Mouse (Mus musculus): ENCODE measurements around the gene Bag3. TPM values are rescaled to one million over a fixed set of nuclear protein-coding genes. Genes with fewer than 3 reads are reported as not detected.
A peak's percentile ranks its signal among the peaks of the same experiment; 100 is the strongest.

Bag3 gene
- polyA plus RNA-seq, 1 experiment: 18.1 TPM

- Histone ChIP-seq H3K36me3 (ENCODE audit: control insufficient read depth, insufficient read depth, low read length) (no peaks in the 10 kb centered on the region), H3K27me3 (ENCODE audit: control insufficient read depth, insufficient read depth, low read length) (no peaks in the 10 kb centered on the region), H3K4me1 (ENCODE audit: control insufficient read depth, insufficient read depth, low read length) (peaks cover 11% of the 10 kb centered on the region), H3K4me3 (ENCODE audit: control insufficient read depth, low read depth, low read length) (peak overlapping the region; percentile 29; the same call in 1 of the 2 replicates), H3K27ac (ENCODE audit: control insufficient read depth, insufficient read depth, low read depth, low read length) (no peak overlapping the region)
- no peak for TF ChIP-seq CTCF (IDR thresholded peaks at IDR 0.05; ENCODE audit: control insufficient read depth, insufficient read depth, insufficient replicate concordance, low read depth, low read length)
- no peak for TF ChIP-seq POLR2A (IDR thresholded peaks at IDR 0.05; ENCODE audit: control insufficient read depth, low read depth, low read length)
Observed at GRCm38 (mm10) chr7:128541771-128542170, 18.4 kb downstream of the Bag3 start.

GRCm38 (mm10) chr7:128542488-128542887 is 19.1 kb downstream of the Bag3 start:
- Histone ChIP-seq H3K27me3 (ENCODE audit: control insufficient read depth, insufficient read depth, low read length) (no peaks in the 10 kb centered on the region), H3K36me3 (ENCODE audit: control insufficient read depth, insufficient read depth, low read length) (no peaks in the 10 kb centered on the region), H3K27ac (ENCODE audit: control insufficient read depth, insufficient read depth, low read depth, low read length) (peak overlapping the region; percentile 47), H3K4me3 (ENCODE audit: control insufficient read depth, low read depth, low read length) (peak overlapping the region; percentile 30; the same call in 1 of the 2 replicates), H3K4me1 (ENCODE audit: control insufficient read depth, insufficient read depth, low read length) (peaks cover 11% of the 10 kb centered on the region)
- TF ChIP-seq CTCF (IDR thresholded peaks at IDR 0.05; ENCODE audit: control insufficient read depth, insufficient read depth, insufficient replicate concordance, low read depth, low read length) (no peak), POLR2A (IDR thresholded peaks at IDR 0.05; ENCODE audit: control insufficient read depth, low read depth, low read length) (no peak)

- Histone ChIP-seq H3K4me1 (ENCODE audit: control insufficient read depth, insufficient read depth, low read length) (peaks cover 11% of the 10 kb centered on the region), H3K27me3 (ENCODE audit: control insufficient read depth, insufficient read depth, low read length) (no peaks in the 10 kb centered on the region), H3K27ac (ENCODE audit: control insufficient read depth, insufficient read depth, low read depth, low read length) (no peak overlapping the region), H3K4me3 (ENCODE audit: control insufficient read depth, low read depth, low read length) (no peak overlapping the region), H3K36me3 (ENCODE audit: control insufficient read depth, insufficient read depth, low read length) (no peaks in the 10 kb centered on the region)
- TF ChIP-seq POLR2A (IDR thresholded peaks at IDR 0.05; ENCODE audit: control insufficient read depth, low read depth, low read length) (no peak), CTCF (IDR thresholded peaks at IDR 0.05; ENCODE audit: control insufficient read depth, insufficient read depth, insufficient replicate concordance, low read depth, low read length) (no peak)
Observed at GRCm38 (mm10) chr7:128543148-128543855, 19.9 kb downstream of the Bag3 start.

- H3K27ac ChIP-seq (ENCODE audit: control insufficient read depth, insufficient read depth, low read depth, low read length): no peak overlapping the region
- H3K36me3 ChIP-seq (ENCODE audit: control insufficient read depth, insufficient read depth, low read length): no peaks in the 10 kb centered on the region
- H3K4me1 ChIP-seq (ENCODE audit: control insufficient read depth, insufficient read depth, low read length): peaks cover 11% of the 10 kb centered on the region
- no peak for TF ChIP-seq CTCF (IDR thresholded peaks at IDR 0.05; ENCODE audit: control insufficient read depth, insufficient read depth, insufficient replicate concordance, low read depth, low read length)
- TF ChIP-seq POLR2A (IDR thresholded peaks at IDR 0.05; ENCODE audit: control insufficient read depth, low read depth, low read length): no peak
- no peak overlapping the region for H3K4me3 ChIP-seq (ENCODE audit: control insufficient read depth, low read depth, low read length)
- H3K27me3 ChIP-seq (ENCODE audit: control insufficient read depth, insufficient read depth, low read length): no peaks in the 10 kb centered on the region
Observed at GRCm38 (mm10) chr7:128543961-128544360, 20.5 kb downstream of the Bag3 start.

GRCm38 (mm10) chr7:128544566-128545262 is 21.3 kb downstream of the Bag3 start:
- H3K36me3 ChIP-seq (ENCODE audit: control insufficient read depth, insufficient read depth, low read length): no peaks in the 10 kb centered on the region
- no peak overlapping the region for H3K4me3 ChIP-seq (ENCODE audit: control insufficient read depth, low read depth, low read length)
- no peak overlapping the region for H3K27ac ChIP-seq (ENCODE audit: control insufficient read depth, insufficient read depth, low read depth, low read length)
- H3K4me1 ChIP-seq (ENCODE audit: control insufficient read depth, insufficient read depth, low read length): peaks cover 11% of the 10 kb centered on the region
- no peak for TF ChIP-seq POLR2A (IDR thresholded peaks at IDR 0.05; ENCODE audit: control insufficient read depth, low read depth, low read length)
- no peak for TF ChIP-seq CTCF (IDR thresholded peaks at IDR 0.05; ENCODE audit: control insufficient read depth, insufficient read depth, insufficient replicate concordance, low read depth, low read length)
- H3K27me3 ChIP-seq (ENCODE audit: control insufficient read depth, insufficient read depth, low read length): no peaks in the 10 kb centered on the region

GRCm38 (mm10) chr7:128546031-128546430 is 22.6 kb downstream of the Bag3 start:
- H3K4me3 ChIP-seq (ENCODE audit: control insufficient read depth, low read depth, low read length): no peak overlapping the region
- TF ChIP-seq CTCF (IDR thresholded peaks at IDR 0.05; ENCODE audit: control insufficient read depth, insufficient read depth, insufficient replicate concordance, low read depth, low read length): no peak
- TF ChIP-seq POLR2A (IDR thresholded peaks at IDR 0.05; ENCODE audit: control insufficient read depth, low read depth, low read length): no peak
- H3K27me3 ChIP-seq (ENCODE audit: control insufficient read depth, insufficient read depth, low read length): no peaks in the 10 kb centered on the region
- H3K36me3 ChIP-seq (ENCODE audit: control insufficient read depth, insufficient read depth, low read length): no peaks in the 10 kb centered on the region
- H3K4me1 ChIP-seq (ENCODE audit: control insufficient read depth, insufficient read depth, low read length): peaks cover 11% of the 10 kb centered on the region
- H3K27ac ChIP-seq (ENCODE audit: control insufficient read depth, insufficient read depth, low read depth, low read length): no peak overlapping the region

- Histone ChIP-seq H3K4me1 (ENCODE audit: control insufficient read depth, insufficient read depth, low read length) (no peaks in the 10 kb centered on the region; the same call in 1 of the 2 replicates), H3K4me3 (ENCODE audit: control insufficient read depth, low read depth, low read length) (no peak overlapping the region), H3K27me3 (ENCODE audit: control insufficient read depth, insufficient read depth, low read length) (no peaks in the 10 kb centered on the region), H3K27ac (ENCODE audit: control insufficient read depth, insufficient read depth, low read depth, low read length) (no peak overlapping the region), H3K36me3 (ENCODE audit: control insufficient read depth, insufficient read depth, low read length) (no peaks in the 10 kb centered on the region)
- TF ChIP-seq CTCF (IDR thresholded peaks at IDR 0.05; ENCODE audit: control insufficient read depth, insufficient read depth, insufficient replicate concordance, low read depth, low read length): no peak
- TF ChIP-seq POLR2A (IDR thresholded peaks at IDR 0.05; ENCODE audit: control insufficient read depth, low read depth, low read length): no peak
Observed at GRCm38 (mm10) chr7:128549137-128549536, 25.7 kb downstream of the Bag3 start.
